Mouse (Mus musculus): ENCODE data around the gene Cep57l1. TPM values are rescaled to one million over a fixed set of nuclear protein-coding genes. Genes with fewer than 3 reads are reported as not detected.

Cep57l1 gene
- polyA plus RNA-seq, 1 experiment from 2014 or later: 19.5 TPM

DNA sequence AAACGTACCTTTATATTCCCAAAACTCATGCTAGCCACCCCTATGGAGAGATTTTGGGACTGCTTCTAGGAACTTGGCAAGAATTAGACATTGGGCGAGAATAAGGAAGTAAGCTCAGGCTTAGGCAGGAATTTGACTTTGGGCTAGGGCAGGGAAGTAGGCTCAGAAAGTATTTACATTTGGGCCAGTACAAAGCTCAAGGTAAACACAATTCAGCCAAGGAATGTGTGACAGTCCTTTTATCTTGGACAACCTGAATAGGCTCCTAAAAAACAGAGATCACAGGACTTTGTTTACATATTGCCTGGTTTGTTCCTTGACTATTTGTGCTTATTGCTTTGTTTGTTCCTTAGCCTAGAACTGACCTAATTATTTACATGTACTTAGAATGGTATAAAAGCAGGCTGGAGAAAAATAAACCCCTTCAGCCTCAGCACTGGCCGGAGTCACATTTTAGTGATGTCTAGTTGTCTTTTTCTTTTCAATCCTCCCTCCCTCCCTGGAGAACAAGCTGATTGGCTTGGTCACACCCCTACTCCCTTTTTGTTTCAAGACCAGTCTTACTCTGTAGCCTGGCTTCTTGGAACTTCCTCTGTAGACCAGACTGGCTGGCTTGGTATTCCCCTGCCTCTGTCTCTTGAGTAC, 45.8 kb downstream of the Cep57l1 start:
- H3K27ac ChIP-seq (ENCODE audit: low read length): no peak overlapping the region
- H3K36me3 ChIP-seq (ENCODE audit: control insufficient read depth, insufficient read depth, low read length): no peaks in the 10 kb centered on the region
- no peaks in the 10 kb centered on the region for H3K27me3 ChIP-seq (ENCODE audit: control insufficient read depth, insufficient read depth, low read length)

DNA sequence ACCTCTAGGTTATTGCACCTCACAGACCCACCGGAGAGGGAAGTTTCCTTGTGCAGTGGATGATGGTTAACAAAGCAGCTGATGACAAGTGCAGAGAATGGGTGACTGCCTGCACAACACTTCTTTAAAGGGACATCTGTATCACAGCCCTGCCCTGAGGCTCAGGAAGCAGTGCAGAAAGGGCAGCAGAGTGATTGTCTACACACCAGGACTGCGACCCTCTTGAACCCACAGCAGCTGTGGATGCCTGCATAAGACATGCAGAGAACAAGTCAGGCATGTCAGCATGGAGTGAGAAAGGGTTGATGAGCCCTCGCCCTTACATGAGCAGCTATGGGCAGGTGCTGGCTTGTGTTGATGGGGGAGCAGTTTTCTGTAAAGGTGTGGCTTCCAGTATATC, 48.8 kb downstream of the Cep57l1 start:
- no peak for ATAC-seq (ENCODE audit: insufficient read depth, low FRiP score)
- WGBS: 76% methylated on average over 3 of the region's 3 CpGs
- Histone ChIP-seq H3K4me3 (replicated peaks; ENCODE audit: low read length) (no peak overlapping the region), H3K4me2 (ENCODE audit: low read depth, low read length) (no peak overlapping the region), H3K9me3 (replicated peaks; ENCODE audit: control insufficient read depth, low read length) (no peaks in the 10 kb centered on the region), H3K4me1 (ENCODE audit: control insufficient read depth, insufficient read depth, low read length) (no peaks in the 10 kb centered on the region), H3K36me3 (ENCODE audit: control insufficient read depth, insufficient read depth, low read length) (no peaks in the 10 kb centered on the region), H3K27ac (ENCODE audit: low read length) (no peak overlapping the region), H3K9ac (ENCODE audit: low read length) (no peak overlapping the region), H3K27me3 (ENCODE audit: control insufficient read depth, insufficient read depth, low read length) (no peaks in the 10 kb centered on the region)

More for the DNA sequence above, 45.8 kb downstream of the Cep57l1 start:
- H3K4me1 ChIP-seq (ENCODE audit: control insufficient read depth, insufficient read depth, low read length): no peaks in the 10 kb centered on the region
- no peak overlapping the region for H3K9ac ChIP-seq (ENCODE audit: low read length)
- ATAC-seq (ENCODE audit: insufficient read depth, low FRiP score): no peak
- no peak overlapping the region for H3K4me2 ChIP-seq (ENCODE audit: low read depth, low read length)
- H3K9me3 ChIP-seq (replicated peaks; ENCODE audit: control insufficient read depth, low read length): no peaks in the 10 kb centered on the region
- 57% methylated on average over 3 of the region's 3 CpGs for WGBS
- no peak overlapping the region for H3K4me3 ChIP-seq (replicated peaks; ENCODE audit: low read length)

DNA sequence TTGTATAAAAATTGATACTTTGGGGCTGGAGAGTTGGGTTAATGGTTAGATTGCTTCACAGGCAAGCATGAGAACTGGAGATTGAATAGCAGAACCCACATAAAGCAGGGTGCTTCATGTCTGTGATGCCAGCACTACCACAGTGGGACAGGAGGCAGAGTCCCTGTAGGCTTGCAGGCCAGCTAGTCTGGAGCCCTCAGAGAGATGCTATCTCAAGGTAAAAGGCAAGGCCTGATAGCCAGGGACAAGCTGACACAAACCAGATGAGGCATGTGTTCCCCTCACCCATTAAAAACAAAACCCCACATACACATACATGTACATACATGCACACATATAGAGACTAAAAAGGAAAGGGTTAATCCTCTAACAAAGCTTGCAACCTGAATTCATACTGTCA, 51.6 kb downstream of the Cep57l1 start:
- H3K9ac ChIP-seq (ENCODE audit: low read length): no peak overlapping the region
- H3K4me1 ChIP-seq (ENCODE audit: control insufficient read depth, insufficient read depth, low read length): 0 out of 2 replicates have a peak, but pooled peaks cover 2% of the 10 kb centered on the region
- no peaks in the 10 kb centered on the region for H3K36me3 ChIP-seq (ENCODE audit: control insufficient read depth, insufficient read depth, low read length)
- ATAC-seq (ENCODE audit: insufficient read depth, low FRiP score): no peak
- no peaks in the 10 kb centered on the region for H3K27me3 ChIP-seq (ENCODE audit: control insufficient read depth, insufficient read depth, low read length)
- H3K27ac ChIP-seq (ENCODE audit: low read length): no peak overlapping the region
- H3K4me3 ChIP-seq (replicated peaks; ENCODE audit: low read length): no peak overlapping the region
- no peak overlapping the region for H3K4me2 ChIP-seq (ENCODE audit: low read depth, low read length)
- no peaks in the 10 kb centered on the region for H3K9me3 ChIP-seq (replicated peaks; ENCODE audit: control insufficient read depth, low read length)

DNA sequence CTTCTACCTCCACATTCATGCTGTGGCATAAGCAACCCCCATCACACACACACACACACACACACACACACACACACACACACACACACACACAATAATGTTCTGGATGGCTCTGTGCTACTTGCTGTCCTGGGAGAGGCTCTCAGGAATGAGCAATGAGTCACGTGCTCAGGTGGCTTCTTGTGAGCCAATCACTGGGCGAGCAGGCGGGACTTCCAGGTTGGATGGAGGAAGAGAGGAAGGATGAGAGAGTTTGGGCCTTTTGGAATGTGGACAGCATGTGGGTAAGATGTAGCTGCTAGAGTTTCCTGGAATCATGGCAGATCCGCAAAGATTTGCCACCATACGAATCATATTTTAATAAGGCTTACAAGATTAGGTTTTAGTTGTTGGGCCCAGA, 52.4 kb downstream of the Cep57l1 start:
- Histone ChIP-seq H3K9me3 (replicated peaks; ENCODE audit: control insufficient read depth, low read length) (no peaks in the 10 kb centered on the region), H3K36me3 (ENCODE audit: control insufficient read depth, insufficient read depth, low read length) (no peaks in the 10 kb centered on the region), H3K4me3 (replicated peaks; ENCODE audit: low read length) (no peak overlapping the region), H3K4me2 (ENCODE audit: low read depth, low read length) (no peak overlapping the region), H3K27me3 (ENCODE audit: control insufficient read depth, insufficient read depth, low read length) (no peaks in the 10 kb centered on the region), H3K9ac (ENCODE audit: low read length) (no peak overlapping the region), H3K27ac (ENCODE audit: low read length) (no peak overlapping the region), H3K4me1 (ENCODE audit: control insufficient read depth, insufficient read depth, low read length) (peaks cover 5% of the 10 kb centered on the region)
- 94% methylated on average over 5 of the region's 5 CpGs for WGBS
- ATAC-seq (ENCODE audit: insufficient read depth, low FRiP score): no peak

DNA sequence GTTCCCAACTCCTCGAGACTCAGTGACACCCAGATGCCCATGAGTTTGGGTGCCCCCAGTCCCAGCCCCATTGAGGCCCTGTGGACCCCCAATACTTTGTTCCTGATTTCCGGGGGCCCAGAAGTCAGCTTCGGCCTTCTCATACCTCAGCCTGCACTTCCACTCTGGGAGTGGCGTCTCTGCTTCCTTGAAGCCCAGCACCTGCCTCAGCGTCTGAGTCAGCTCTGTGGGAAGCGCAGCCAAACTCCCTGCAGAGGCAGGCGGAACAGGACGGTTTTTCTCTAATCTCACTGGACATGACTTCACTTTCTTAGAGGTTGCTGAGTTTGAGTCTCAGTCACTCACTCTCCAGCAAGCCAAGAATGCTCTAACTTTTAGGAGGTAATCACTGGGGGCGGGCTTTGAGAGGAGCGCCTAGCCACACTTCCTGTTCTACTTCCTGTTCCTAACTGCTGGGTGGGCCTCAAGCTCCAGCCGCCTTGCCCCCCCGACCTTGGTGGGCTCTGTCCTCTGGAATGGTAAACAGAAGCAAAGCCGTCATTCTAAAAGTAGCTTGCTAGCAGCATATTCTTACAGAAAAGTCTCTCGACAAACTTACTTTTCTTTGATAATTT, 57.7 kb downstream of the Cep57l1 start:
- H3K9ac ChIP-seq (ENCODE audit: low read length): no peak overlapping the region
- no peaks in the 10 kb centered on the region for H3K36me3 ChIP-seq (ENCODE audit: control insufficient read depth, insufficient read depth, low read length)
- H3K4me1 ChIP-seq (ENCODE audit: control insufficient read depth, insufficient read depth, low read length): peaks cover 10% of the 10 kb centered on the region
- no peak overlapping the region for H3K4me2 ChIP-seq (ENCODE audit: low read depth, low read length)
- H3K27ac ChIP-seq (ENCODE audit: low read length): no peak overlapping the region
- no peaks in the 10 kb centered on the region for H3K27me3 ChIP-seq (ENCODE audit: control insufficient read depth, insufficient read depth, low read length)
- H3K4me3 ChIP-seq (replicated peaks; ENCODE audit: low read length): no peak overlapping the region
- no peaks in the 10 kb centered on the region for H3K9me3 ChIP-seq (replicated peaks; ENCODE audit: control insufficient read depth, low read length)
- ATAC-seq (ENCODE audit: insufficient read depth, low FRiP score): no peak
- WGBS: 68% methylated on average over 14 of the region's 14 CpGs

DNA sequence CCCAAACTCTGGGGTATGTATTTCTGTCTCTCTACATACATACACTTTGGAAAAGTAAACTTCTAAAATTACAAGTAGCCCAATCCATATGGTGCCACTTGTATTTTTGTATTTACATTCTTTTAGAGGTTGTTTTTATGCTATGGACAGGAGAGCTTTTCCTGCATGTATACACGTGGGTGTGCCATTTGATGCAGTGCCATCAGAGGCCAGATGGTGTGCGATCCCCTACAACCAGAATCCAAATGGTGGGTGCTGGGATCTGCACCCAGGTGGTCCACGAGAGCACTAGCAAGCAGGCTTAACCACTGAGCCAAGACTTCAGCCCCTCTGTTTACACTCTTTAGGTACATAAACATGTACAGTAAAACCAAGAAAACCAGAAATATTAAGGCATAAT, 60.4 kb downstream of the Cep57l1 start:
- H3K27me3 ChIP-seq (ENCODE audit: control insufficient read depth, insufficient read depth, low read length): no peaks in the 10 kb centered on the region
- H3K9me3 ChIP-seq (replicated peaks; ENCODE audit: control insufficient read depth, low read length): no peaks in the 10 kb centered on the region
- no peak for ATAC-seq (ENCODE audit: insufficient read depth, low FRiP score)
- H3K27ac ChIP-seq (ENCODE audit: low read length): no peak overlapping the region
- H3K4me1 ChIP-seq (ENCODE audit: control insufficient read depth, insufficient read depth, low read length): peaks cover 10% of the 10 kb centered on the region
- 68% methylated on average over 3 of the region's 3 CpGs for WGBS
- no peak overlapping the region for H3K4me3 ChIP-seq (replicated peaks; ENCODE audit: low read length)
- no peaks in the 10 kb centered on the region for H3K36me3 ChIP-seq (ENCODE audit: control insufficient read depth, insufficient read depth, low read length)
- H3K4me2 ChIP-seq (ENCODE audit: low read depth, low read length): no peak overlapping the region
- H3K9ac ChIP-seq (ENCODE audit: low read length): no peak overlapping the region

DNA sequence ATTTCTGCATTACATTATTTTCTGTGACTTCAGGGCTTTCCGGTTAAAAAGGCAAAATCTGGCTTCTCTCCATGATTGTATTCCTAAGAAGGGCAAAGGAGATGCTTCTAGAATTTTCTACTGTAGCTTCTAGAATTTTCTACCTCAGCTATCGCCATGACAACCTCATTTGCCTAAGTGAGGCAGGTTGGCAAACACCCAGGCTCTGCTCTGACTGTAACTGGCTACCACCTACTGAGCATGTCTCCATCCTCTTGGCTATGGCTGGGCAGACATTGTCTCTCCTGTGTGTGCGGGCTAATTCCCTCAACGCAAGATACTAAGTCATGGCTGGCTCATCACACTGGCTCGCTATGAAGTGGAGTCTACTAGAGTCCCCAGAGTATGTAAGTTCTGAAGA, 63.1 kb downstream of the Cep57l1 start:
- ATAC-seq (ENCODE audit: insufficient read depth, low FRiP score): no peak
- no peaks in the 10 kb centered on the region for H3K9me3 ChIP-seq (replicated peaks; ENCODE audit: control insufficient read depth, low read length)

DNA sequence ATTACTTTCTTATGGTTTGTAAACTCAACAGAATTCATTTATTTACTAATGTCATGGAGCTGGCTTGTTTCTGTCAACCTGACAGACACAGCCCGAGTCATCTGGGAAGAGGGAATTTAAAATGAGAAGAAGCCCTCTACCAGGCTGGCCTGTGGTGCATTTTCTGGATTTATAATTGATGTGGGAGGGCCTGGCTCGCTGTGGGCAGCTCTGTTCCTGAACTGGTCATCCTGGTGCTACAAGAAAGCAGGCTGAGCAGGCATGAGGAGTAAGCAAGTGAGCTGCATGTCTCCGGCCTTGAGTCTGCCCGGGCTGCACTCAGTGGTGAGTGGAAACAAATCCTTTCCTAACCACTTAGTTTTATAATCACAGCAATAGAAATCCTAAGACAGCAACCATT, 65.7 kb downstream of the Cep57l1 start:
- Histone ChIP-seq H3K27me3 (ENCODE audit: control insufficient read depth, insufficient read depth, low read length) (no peaks in the 10 kb centered on the region), H3K36me3 (ENCODE audit: control insufficient read depth, insufficient read depth, low read length) (no peaks in the 10 kb centered on the region), H3K9ac (ENCODE audit: low read length) (no peak overlapping the region), H3K4me1 (ENCODE audit: control insufficient read depth, insufficient read depth, low read length) (no peaks in the 10 kb centered on the region), H3K27ac (ENCODE audit: low read length) (no peak overlapping the region), H3K4me3 (replicated peaks; ENCODE audit: low read length) (no peak overlapping the region), H3K9me3 (replicated peaks; ENCODE audit: control insufficient read depth, low read length) (no peaks in the 10 kb centered on the region), H3K4me2 (ENCODE audit: low read depth, low read length) (no peak overlapping the region)
- ATAC-seq (ENCODE audit: insufficient read depth, low FRiP score): no peak
- WGBS: 63% methylated on average over 4 of the region's 4 CpGs

More for the DNA sequence above, 63.1 kb downstream of the Cep57l1 start:
- Histone ChIP-seq H3K4me2 (ENCODE audit: low read depth, low read length) (no peak overlapping the region), H3K4me3 (replicated peaks; ENCODE audit: low read length) (no peak overlapping the region), H3K27ac (ENCODE audit: low read length) (no peak overlapping the region), H3K4me1 (ENCODE audit: control insufficient read depth, insufficient read depth, low read length) (no peaks in the 10 kb centered on the region), H3K9ac (ENCODE audit: low read length) (no peak overlapping the region), H3K27me3 (ENCODE audit: control insufficient read depth, insufficient read depth, low read length) (no peaks in the 10 kb centered on the region), H3K36me3 (ENCODE audit: control insufficient read depth, insufficient read depth, low read length) (no peaks in the 10 kb centered on the region)
- WGBS: 87% methylated on average over 5 of the region's 5 CpGs

DNA sequence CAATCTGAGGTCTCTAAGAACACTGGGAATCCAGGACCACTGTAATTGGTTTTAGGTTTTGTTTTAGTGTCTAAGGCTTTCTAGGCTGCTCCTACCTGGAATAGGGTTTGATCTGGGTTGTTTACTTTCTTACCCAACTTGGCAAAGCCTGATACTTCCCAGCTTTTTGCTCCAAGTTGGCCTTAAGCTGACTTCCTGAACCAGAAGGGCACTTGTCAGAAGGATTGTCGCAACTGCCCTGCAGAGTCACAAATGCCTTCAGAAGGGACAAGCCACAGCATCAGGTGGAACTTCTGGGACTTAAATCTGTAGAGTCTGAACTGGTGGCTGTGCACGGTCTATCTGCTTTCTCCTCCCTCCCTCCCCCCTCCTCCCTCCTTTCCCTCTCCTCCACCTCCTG, 69.5 kb downstream of the Cep57l1 start:
- 81% methylated on average over 2 of the region's 2 CpGs for WGBS
- ATAC-seq (ENCODE audit: insufficient read depth, low FRiP score): no peak
- H3K4me3 ChIP-seq (replicated peaks; ENCODE audit: low read length): no peak overlapping the region

More for the DNA sequence above, 69.5 kb downstream of the Cep57l1 start:
- H3K4me1 ChIP-seq (ENCODE audit: control insufficient read depth, insufficient read depth, low read length): no peaks in the 10 kb centered on the region
- H3K9ac ChIP-seq (ENCODE audit: low read length): no peak overlapping the region
- H3K4me2 ChIP-seq (ENCODE audit: low read depth, low read length): no peak overlapping the region
- H3K27ac ChIP-seq (ENCODE audit: low read length): no peak overlapping the region
- H3K36me3 ChIP-seq (ENCODE audit: control insufficient read depth, insufficient read depth, low read length): peaks cover 4% of the 10 kb centered on the region; the same call in 1 of the 2 replicates
- H3K9me3 ChIP-seq (replicated peaks; ENCODE audit: control insufficient read depth, low read length): no peaks in the 10 kb centered on the region
- no peaks in the 10 kb centered on the region for H3K27me3 ChIP-seq (ENCODE audit: control insufficient read depth, insufficient read depth, low read length)

All from stomach, embryonic 16.5 days (tissue).